Comparison of ENCODE assay signal across 9 mouse cellular contexts in genomic region chrX:52441798-52442197, GRCm38 (mm10).
A peak's percentile ranks its signal among the peaks of the same experiment; 100 is the strongest.
DNase-seq lines count a peak whose midpoint lies in the region; ATAC-seq and TF ChIP-seq lines count a peak whose summit lies in the region.
"Had no signal": no experiment of that assay in that cellular context is flagged by ENCODE, and none has a peak within 500 bp of the region (broad histone marks: within the 10 kb centered on the region; RNA-seq: fewer than 3 reads in every experiment).

No protein-coding gene starts in this region.

- peak; percentile 34 for DNase-seq in hindbrain, embryonic 11.5 days (ENCODE audit: low spot score)
- DNase-seq in lung, postnatal 10 days: peak; percentile 3
- DNase-seq in lung, postnatal 25 days (ENCODE audit: low spot score): no peak
- no peak for DNase-seq in Patski (ENCODE audit: low read depth, low spot score)
- peak; percentile 45 for DNase-seq in embryonic facial prominence, embryonic 11.5 days (ENCODE audit: low spot score)
- no peak for DNase-seq in ovary, postnatal 36 days (ENCODE audit: low spot score)

- ATAC-seq in hindbrain, embryonic 11.5 days (ENCODE audit: low FRiP score): no peak
- ATAC-seq in hindbrain, embryonic 12.5 days (ENCODE audit: low FRiP score): no peak
- no peak for ATAC-seq in Patski
- ATAC-seq in embryonic facial prominence, embryonic 11.5 days (replicated peaks; ENCODE audit: insufficient number of reproducible peaks, low FRiP score, low TSS enrichment, low read depth): no peak
- ATAC-seq: forebrain, embryonic 14.5 days had no signal

- in situ Hi-C loops in Patski (cut with MboI; ENCODE audit: low pct_unique_long_range_greater_than_20kb): no loop called here

- no peaks in the 10 kb centered on the region for H3K4me1 ChIP-seq in hindbrain, embryonic 11.5 days (replicated peaks; ENCODE audit: control insufficient read depth, insufficient read depth, low read length)
- no peaks in the 10 kb centered on the region for H3K4me1 ChIP-seq in hindbrain, embryonic 12.5 days
- H3K4me1 ChIP-seq in embryonic facial prominence, embryonic 11.5 days (ENCODE audit: control insufficient read depth, insufficient read depth, low read length): no peaks in the 10 kb centered on the region

- H3K27ac ChIP-seq in hindbrain, embryonic 11.5 days (ENCODE audit: low read depth, low read length): no peak overlapping the region
- no peak overlapping the region for H3K27ac ChIP-seq in hindbrain, embryonic 12.5 days
- H3K27ac ChIP-seq in embryonic facial prominence, embryonic 11.5 days (replicated peaks; ENCODE audit: low read depth, low read length): no peak overlapping the region
- H3K27ac ChIP-seq: heart, embryonic 15.5 days had no signal

- H3K36me3 ChIP-seq in hindbrain, embryonic 11.5 days (ENCODE audit: control insufficient read depth, insufficient read depth, low read length): no peaks in the 10 kb centered on the region
- H3K36me3 ChIP-seq in hindbrain, embryonic 12.5 days: no peaks in the 10 kb centered on the region
- no peaks in the 10 kb centered on the region for H3K36me3 ChIP-seq in embryonic facial prominence, embryonic 11.5 days (replicated peaks; ENCODE audit: control insufficient read depth, insufficient read depth, low read depth, low read length)
- H3K36me3 ChIP-seq: heart, embryonic 15.5 days had no signal

- peak; percentile 58 for TF ChIP-seq CTCF in Patski (IDR thresholded peaks at IDR 0.05)

- WGBS in hindbrain, embryonic 11.5 days: 58% methylated on average over 3 of the region's 3 CpGs
- 54% methylated on average over 3 of the region's 3 CpGs for WGBS in hindbrain, embryonic 12.5 days
- 68% methylated on average over 3 of the region's 3 CpGs for WGBS in embryonic facial prominence, embryonic 11.5 days

- POLR2A ChIA-PET in Patski (lab: Charles Lee): interaction anchor here (0.6 kb wide), 1 partner anchor 10 kb away, joined by 3 read pairs; no protein-coding TSS in a partner anchor

- CTCF ChIA-PET in Patski (lab: Charles Lee): interaction anchor here (1.3 to 1.6 kb wide), 2 partner anchors 13 to 14 kb away, joined by 4 to 6 read pairs; no protein-coding TSS in a partner anchor

- no peak overlapping the region for H3K4me3 ChIP-seq in hindbrain, embryonic 11.5 days (ENCODE audit: low read depth, low read length)
- no peak overlapping the region for H3K4me3 ChIP-seq in hindbrain, embryonic 12.5 days
- no peak overlapping the region for H3K4me3 ChIP-seq in embryonic facial prominence, embryonic 11.5 days (ENCODE audit: low read depth, low read length)
- H3K4me3 ChIP-seq: heart, embryonic 15.5 days had no signal

- H3K9ac ChIP-seq in hindbrain, embryonic 11.5 days (ENCODE audit: low read depth, low read length): no peak overlapping the region
- no peak overlapping the region for H3K9ac ChIP-seq in hindbrain, embryonic 12.5 days
- H3K9ac ChIP-seq in embryonic facial prominence, embryonic 11.5 days (replicated peaks; ENCODE audit: low read length): no peak overlapping the region
- H3K9ac ChIP-seq: heart, embryonic 15.5 days had no signal

- H3K27me3 ChIP-seq in hindbrain, embryonic 11.5 days (ENCODE audit: control insufficient read depth, insufficient read depth, low read length): no peaks in the 10 kb centered on the region
- no peaks in the 10 kb centered on the region; the same call in 1 of the 2 replicates for H3K27me3 ChIP-seq in hindbrain, embryonic 12.5 days
- peaks cover 66% of the 10 kb centered on the region for H3K27me3 ChIP-seq in Patski
- no peaks in the 10 kb centered on the region for H3K27me3 ChIP-seq in embryonic facial prominence, embryonic 11.5 days (ENCODE audit: control insufficient read depth, insufficient read depth, low read length)
- H3K27me3 ChIP-seq: heart, embryonic 15.5 days had no signal

- no peak overlapping the region for H3K4me2 ChIP-seq in hindbrain, embryonic 11.5 days (replicated peaks; ENCODE audit: low read depth, low read length)
- H3K4me2 ChIP-seq in hindbrain, embryonic 12.5 days (replicated peaks): no peak overlapping the region
- no peak overlapping the region for H3K4me2 ChIP-seq in embryonic facial prominence, embryonic 11.5 days (ENCODE audit: low read depth, low read length)
- H3K4me2 ChIP-seq: heart, embryonic 15.5 days had no signal

- no peaks in the 10 kb centered on the region for H3K9me3 ChIP-seq in hindbrain, embryonic 11.5 days (ENCODE audit: control insufficient read depth, low read length)
- H3K9me3 ChIP-seq in hindbrain, embryonic 12.5 days (replicated peaks): no peaks in the 10 kb centered on the region
- H3K9me3 ChIP-seq in embryonic facial prominence, embryonic 11.5 days (replicated peaks; ENCODE audit: control insufficient read depth, low read length): no peaks in the 10 kb centered on the region
- H3K9me3 ChIP-seq: heart, embryonic 15.5 days had no signal

Comparison
In these comparisons a context has a peak if more than half of its experiments do, and no peak if none do; other contexts are left out.
1. DNase-seq: peak in hindbrain, embryonic 11.5 days (single experiment), lung, postnatal 10 days (single experiment) and embryonic facial prominence, embryonic 11.5 days (single experiment); none in lung, postnatal 25 days (single experiment), Patski (single experiment) and ovary, postnatal 36 days (single experiment).